Mouse (Mus musculus): Measurements from ENCODE around the gene Acadsb.

Acadsb gene

GRCm38 (mm10) chr7:131465117-131465601, 54.8 kb downstream of the Acadsb start:
- no peak for DNase-seq (ENCODE audit: low read depth, low spot score)

GRCm38 (mm10) chr7:131465735-131466134, 55.3 kb downstream of the Acadsb start:
- DNase-seq (ENCODE audit: low read depth, low spot score) = no peak

- no peak for DNase-seq (ENCODE audit: low read depth, low spot score)
Observed at GRCm38 (mm10) chr7:131467312-131467711, 56.9 kb downstream of the Acadsb start.

- peak; percentile 29 for DNase-seq (ENCODE audit: low read depth, low spot score)
Observed at GRCm38 (mm10) chr7:131469506-131469905, 59.1 kb downstream of the Acadsb start.

- DNase-seq (ENCODE audit: low read depth, low spot score) = no peak
Observed at GRCm38 (mm10) chr7:131471551-131471950, 61.1 kb downstream of the Acadsb start.

GRCm38 (mm10) chr7:131477140-131477539, 66.7 kb downstream of the Acadsb start:
- DNase-seq (ENCODE audit: low read depth, low spot score) = no peak

GRCm38 (mm10) chr7:131478403-131478802, 68.0 kb downstream of the Acadsb start:
- no peak for DNase-seq (ENCODE audit: low read depth, low spot score)
